Mouse (Mus musculus): ENCODE data around the gene Tmc5.

GRCm38 (mm10) chr7:118649328-118649727 lies 52.2 kb downstream of the Tmc5 start:
- TF ChIP-seq CTCF (IDR thresholded peaks at IDR 0.05; ENCODE audit: control insufficient read depth, insufficient read depth, insufficient replicate concordance, low read depth, low read length) (no peak), POLR2A (IDR thresholded peaks at IDR 0.05; ENCODE audit: control insufficient read depth, low read depth, low read length) (no peak)
